Mouse (Mus musculus) intestine, postnatal 0 days (tissue): ENCODE results near the gene Kank4. TPM values are rescaled to one million over a fixed set of nuclear protein-coding genes. Genes with fewer than 3 reads are reported as not detected.

Experiments
- ATAC-seq: fragments of 200-750 bp; cut with Nextera tagmentation; 2 replicates; pipeline ENCODE4 v1.8.0; 2017; ENCODE audit warnings: mild to moderate bottlenecking, moderate TSS enrichment, moderate library complexity
- H3K27ac ChIP-seq: fragments of 300-500 bp; sonication (generic); 2 replicates; pipeline ENCODE4 v1.5.1; 2014; ENCODE audit warnings: mild to moderate bottlenecking, low read depth, low read length, moderate library complexity
- H3K27me3 ChIP-seq: fragments of 300-500 bp; sonication (generic); replicated peaks from 2 replicates; pipeline ENCODE4 v1.6.1; 2014; ENCODE audit warnings: low read length, mixed read lengths; ENCODE audit not compliant: control insufficient read depth, insufficient read depth
- H3K36me3 ChIP-seq: fragments of 300-500 bp; sonication (generic); 2 replicates; pipeline ENCODE4 v1.6.1; 2014; ENCODE audit warnings: mild to moderate bottlenecking, moderate library complexity; ENCODE audit not compliant: control insufficient read depth, insufficient read depth
- H3K4me1 ChIP-seq: fragments of 300-500 bp; sonication (generic); replicated peaks from 2 replicates; pipeline ENCODE4 v1.6.1; 2014; ENCODE audit warnings: antibody characterized with exemption, low read length, mixed read lengths; ENCODE audit not compliant: control insufficient read depth, insufficient read depth
- H3K4me2 ChIP-seq: fragments of 300-500 bp; sonication (generic); replicated peaks from 2 replicates; pipeline ENCODE4 v1.6.1; 2014; ENCODE audit warnings: low read depth, mild to moderate bottlenecking, moderate library complexity
- H3K4me3 ChIP-seq: fragments of 300-500 bp; sonication (generic); 2 replicates; pipeline ENCODE4 v1.5.1; 2014; ENCODE audit warnings: low read depth, low read length
- H3K9ac ChIP-seq: fragments of 300-500 bp; sonication (generic); 2 replicates; pipeline ENCODE4 v1.6.1; 2014; ENCODE audit warnings: mild to moderate bottlenecking, low read depth, low read length
- H3K9me3 ChIP-seq: fragments of 300-500 bp; sonication (generic); 2 replicates; pipeline ENCODE4 v1.6.1; 2016; ENCODE audit warnings: mixed run types; ENCODE audit not compliant: control insufficient read depth
- CTCF ChIP-seq: sonication (generic); IDR thresholded peaks from 2 replicates; pipeline ENCODE4 v1.5.1; 2016; ENCODE audit warnings: low read depth, mild to moderate bottlenecking, control low read depth, antibody characterized with exemption, moderate library complexity
- WGBS: fragments of 180-500 bp; shearing (Covaris S2); extraction: QIAGEN DNeasy Blood & Tissue Kit; methylation state at CpG from one replicate; pipeline ENCODE4 v1.1.7; 2014; 5-methylcytosine and 5-hydroxymethylcytosine counted together
- polyA plus RNA-seq: library from polyadenylated mRNA; unstranded; fragments of >200 nt; fragmentation: Nextera tagmentation; extraction: Ambion mirVana; gene quantifications from 2 replicates; pipeline ENCODE4 v1.2.1, GENCODE M21; 2015

Gene Kank4
- polyA plus RNA-seq, 1 experiment from 2014 or later: 0.31 TPM

- no peaks in the 10 kb centered on the region for H3K4me1 ChIP-seq
- no peak overlapping the region for H3K4me2 ChIP-seq
- no peak overlapping the region for H3K9ac ChIP-seq
- H3K27me3 ChIP-seq: no peaks in the 10 kb centered on the region
- TF ChIP-seq CTCF: no peak
- H3K9me3 ChIP-seq: no peaks in the 10 kb centered on the region
- no peaks in the 10 kb centered on the region for H3K36me3 ChIP-seq
- no peak overlapping the region for H3K4me3 ChIP-seq
- ATAC-seq: no peak
- 17% methylated on average over 7 of the region's 7 CpGs for WGBS
- no peak overlapping the region for H3K27ac ChIP-seq
Observed at GRCm38 (mm10) chr4:98743906-98744210, 73.5 kb downstream of the Kank4 start.

DNA sequence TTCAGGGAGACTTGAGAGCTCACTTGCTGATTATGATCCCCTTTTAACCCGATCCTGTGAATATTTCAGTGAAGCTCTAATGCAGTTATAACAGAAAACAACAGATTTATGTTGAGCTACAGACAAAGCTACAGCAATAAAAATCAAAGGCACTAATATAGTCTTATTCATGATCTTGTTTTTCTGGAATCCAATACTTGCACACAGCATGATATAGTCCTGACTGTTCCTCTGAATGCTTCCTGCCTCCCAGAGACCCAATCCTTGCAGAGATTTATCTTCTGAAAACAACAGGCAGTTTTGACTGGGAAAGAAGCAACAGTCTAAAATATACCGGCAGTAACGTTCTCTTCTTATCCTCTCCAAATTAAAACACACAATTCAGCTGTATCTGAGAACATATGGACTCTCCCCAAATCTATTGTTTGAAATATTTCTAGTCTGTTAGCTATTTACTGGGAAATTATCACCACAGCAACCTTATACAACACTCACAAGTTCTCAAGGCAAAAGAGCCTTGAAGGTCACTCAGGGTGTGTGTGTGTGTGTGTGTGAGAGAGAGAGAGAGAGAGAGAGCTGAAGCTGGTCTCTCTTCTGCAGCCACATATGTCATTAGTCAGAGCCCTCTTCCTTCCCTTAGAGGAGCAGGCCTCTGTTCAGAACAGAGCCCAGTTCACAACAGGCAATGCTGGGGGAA, 74.0 kb downstream of the Kank4 start:
- Histone ChIP-seq H3K9ac (no peak overlapping the region), H3K36me3 (no peaks in the 10 kb centered on the region), H3K27ac (no peak overlapping the region), H3K4me3 (no peak overlapping the region), H3K4me1 (no peaks in the 10 kb centered on the region), H3K4me2 (no peak overlapping the region), H3K9me3 (no peaks in the 10 kb centered on the region), H3K27me3 (no peaks in the 10 kb centered on the region)
- no peak for ATAC-seq
- TF ChIP-seq CTCF: no peak
- WGBS: 59% methylated on average over 3 of the region's 3 CpGs

- Histone ChIP-seq H3K9ac (no peak overlapping the region), H3K4me2 (no peak overlapping the region), H3K27ac (no peak overlapping the region), H3K27me3 (no peaks in the 10 kb centered on the region), H3K4me1 (no peaks in the 10 kb centered on the region), H3K36me3 (no peaks in the 10 kb centered on the region), H3K4me3 (no peak overlapping the region), H3K9me3 (no peaks in the 10 kb centered on the region)
- TF ChIP-seq CTCF: peak; percentile 75
- no peak for ATAC-seq
- 37% methylated on average over 2 of the region's 2 CpGs for WGBS
Observed at GRCm38 (mm10) chr4:98739753-98740152, 77.6 kb downstream of the Kank4 start.

- no peak for ATAC-seq
- 95% methylated on average over 16 of the region's 16 CpGs for WGBS
Observed at GRCm38 (mm10) chr4:98733660-98734059, 83.7 kb downstream of the Kank4 start.

DNA sequence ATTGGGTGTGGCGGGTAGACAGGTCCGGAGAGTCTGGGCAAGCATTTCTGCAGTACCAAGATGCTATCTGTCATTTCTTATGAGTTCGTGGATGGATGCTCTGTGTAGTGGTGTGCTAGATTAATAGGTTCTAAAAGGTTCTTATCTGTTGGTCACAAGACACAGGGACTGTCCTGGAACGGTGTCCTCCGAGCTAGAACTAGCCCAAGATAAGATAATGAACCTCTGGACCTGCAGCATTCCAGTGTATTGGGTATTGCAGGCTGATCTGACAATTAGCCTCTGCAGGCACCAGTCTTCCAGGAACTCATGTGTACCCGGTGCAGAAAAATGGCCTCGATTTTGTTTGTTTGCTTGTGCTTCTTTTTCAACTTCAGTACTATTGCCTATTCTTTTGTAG, 88.6 kb downstream of the Kank4 start:
- H3K4me3 ChIP-seq: no peak overlapping the region
- H3K9me3 ChIP-seq: no peaks in the 10 kb centered on the region
- H3K27ac ChIP-seq: no peak overlapping the region
- H3K4me1 ChIP-seq: no peaks in the 10 kb centered on the region
- WGBS: 33% methylated on average over 7 of the region's 7 CpGs
- TF ChIP-seq CTCF: no peak
- H3K27me3 ChIP-seq: peaks cover 12% of the 10 kb centered on the region; the same call in 1 of the 2 replicates
- peak; percentile 45; the same call in 1 of the 2 replicates for ATAC-seq
- no peaks in the 10 kb centered on the region for H3K36me3 ChIP-seq
- no peak overlapping the region for H3K4me2 ChIP-seq
- no peak overlapping the region for H3K9ac ChIP-seq

More at GRCm38 (mm10) chr4:98733660-98734059, 83.7 kb downstream of the Kank4 start:
- H3K36me3 ChIP-seq: no peaks in the 10 kb centered on the region
- H3K4me3 ChIP-seq: no peak overlapping the region
- H3K4me2 ChIP-seq: no peak overlapping the region
- no peak overlapping the region for H3K27ac ChIP-seq
- TF ChIP-seq CTCF: no peak
- no peaks in the 10 kb centered on the region for H3K4me1 ChIP-seq
- no peaks in the 10 kb centered on the region for H3K9me3 ChIP-seq
- no peaks in the 10 kb centered on the region for H3K27me3 ChIP-seq
- H3K9ac ChIP-seq: no peak overlapping the region

DNA sequence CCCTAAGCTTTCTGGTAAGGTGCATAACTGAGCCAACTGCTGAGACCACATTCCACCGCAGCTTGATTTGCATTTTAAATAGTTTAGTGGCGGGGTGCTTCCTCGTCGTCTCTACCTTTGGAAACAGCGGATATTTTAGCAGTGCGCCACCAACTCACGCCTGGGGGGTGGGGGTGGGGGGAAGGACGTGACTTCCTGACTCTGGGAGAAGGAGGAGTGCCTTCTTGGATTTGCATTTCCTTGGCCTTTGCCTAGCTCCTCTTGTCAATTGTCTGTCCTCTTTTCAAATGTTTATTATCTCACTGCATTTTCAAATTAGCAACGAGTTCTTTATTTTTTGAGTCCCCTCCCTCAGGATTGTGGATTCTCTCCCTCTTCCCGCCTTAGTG, 89.4 kb downstream of the Kank4 start:
- Histone ChIP-seq H3K9me3 (no peaks in the 10 kb centered on the region), H3K36me3 (no peaks in the 10 kb centered on the region), H3K27ac (no peak overlapping the region), H3K9ac (no peak overlapping the region), H3K27me3 (peaks cover 12% of the 10 kb centered on the region; the same call in 1 of the 2 replicates), H3K4me1 (no peaks in the 10 kb centered on the region), H3K4me2 (peak overlapping the region; percentile 38), H3K4me3 (no peak overlapping the region)
- no peak for TF ChIP-seq CTCF
- WGBS: 16% methylated on average over 10 of the region's 10 CpGs
- ATAC-seq: no peak
